Mouse (Mus musculus) erythroblast, embryonic 14.5 days (primary cell): ENCODE data around the gene Ccdc85c.

Source experiments
- GATA1 ChIP-seq: IDR thresholded peaks from 2 replicates; pipeline ENCODE4 v1.6.1; 2012; ENCODE audit warnings: low read length, inconsistent platforms, mixed read lengths
- TAL1 ChIP-seq: IDR thresholded peaks from 3 replicates; pipeline ENCODE4 v1.6.1; 2012; ENCODE audit warnings: low read length, inconsistent platforms, mixed read lengths

DNA sequence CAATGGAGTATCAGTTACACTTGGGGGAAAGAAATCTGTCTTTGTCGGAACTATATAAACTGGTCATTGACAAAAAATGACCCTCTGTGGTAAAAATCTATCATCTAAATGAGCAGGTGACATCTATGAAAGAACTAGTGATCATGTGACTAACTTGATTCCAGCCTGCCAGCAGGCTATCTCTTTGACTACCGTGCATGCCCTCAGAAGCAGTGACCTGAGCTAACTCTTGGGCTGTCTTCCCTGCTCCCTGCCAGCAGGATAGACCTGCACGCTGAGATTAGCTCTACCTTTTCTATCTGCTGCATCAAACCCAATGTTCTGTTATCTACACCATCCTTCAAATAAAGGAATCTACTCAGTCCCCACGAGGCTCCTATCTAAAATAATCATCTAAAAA is 102.6 kb downstream of the Ccdc85c start:
- no peak for TF ChIP-seq GATA1
- no peak for TF ChIP-seq TAL1
